ENCODE assay signal across 17 mouse cellular contexts in genomic region chr3:108380695-108381094, GRCm38 (mm10). TPM values are rescaled to one million over a fixed set of nuclear protein-coding genes. Genes with fewer than 3 reads are reported as not detected.
DNase-seq lines count a peak whose midpoint lies in the region; ATAC-seq and TF ChIP-seq lines count a peak whose summit lies in the region.
"Had no signal": no experiment of that assay in that cellular context is flagged by ENCODE, and none has a peak within 500 bp of the region (broad histone marks: within the 10 kb centered on the region; RNA-seq: fewer than 3 reads in every experiment).

No protein-coding gene starts in this region.

- H3K9ac ChIP-seq in CH12.LX (ENCODE audit: insufficient read depth, low read depth), result no peak overlapping the region
- H3K9ac ChIP-seq in liver, embryonic 14.5 days (replicated peaks), result no peak overlapping the region
- H3K9ac ChIP-seq: heart, embryonic 15.5 days; limb, embryonic 15.5 days; midbrain, embryonic 12.5 days had no signal

- H3K27ac ChIP-seq in CH12.LX (ENCODE audit: insufficient read depth, low read depth), result no peak overlapping the region
- H3K27ac ChIP-seq in liver, embryonic 14.5 days, result no peak overlapping the region
- H3K27ac ChIP-seq: limb, embryonic 15.5 days; midbrain, embryonic 12.5 days had no signal

- H3K4me1 ChIP-seq in lung, adult 2 months (ENCODE audit: control insufficient read depth, insufficient read depth, low read length), result peaks cover 5% of the 10 kb centered on the region
- peaks cover 10 to 26% of the 10 kb centered on the region in 2 experiments; a peak in 3 of 4 replicates for H3K4me1 ChIP-seq in CH12.LX (ENCODE audit: control insufficient read depth in 1 of 2, insufficient read depth in 2 of 2)
- H3K4me1 ChIP-seq in liver, embryonic 14.5 days (replicated peaks; ENCODE audit: control insufficient read depth in 2 of 2, insufficient read depth in 2 of 2, low read length in 1 of 2), result peaks cover 12 to 32% of the 10 kb centered on the region in 2 experiments; a peak in 3 of 4 replicates

- no peaks in the 10 kb centered on the region for H3K27me3 ChIP-seq in CH12.LX (replicated peaks)
- H3K27me3 ChIP-seq in liver, embryonic 14.5 days (ENCODE audit: control insufficient read depth, insufficient read depth, low read length), result no peaks in the 10 kb centered on the region
- H3K27me3 ChIP-seq: heart, embryonic 15.5 days; limb, embryonic 15.5 days; midbrain, embryonic 12.5 days had no signal

- WGBS in lung, adult 2 months, result 82% methylated on average over 6 of the region's 6 CpGs
- WGBS in liver, embryonic 14.5 days (ENCODE audit: insufficient replicate concordance), result 64% methylated on average over 6 of the region's 6 CpGs

- peak; percentile 43 for TF ChIP-seq RAD21 in CH12.LX (IDR thresholded peaks at IDR 0.05; ENCODE audit: low read depth, low read length)

- dilution Hi-C loops in CH12.LX (cut with MboI; ENCODE audit: extremely low pct_ligation_motif_present, extremely low pct_unique_long_range_greater_than_20kb, low sequenced_read_pairs), result no loop called here

- in situ Hi-C loops in CH12.LX (cut with MboI; ENCODE audit: low pct_ligation_motif_present, low pct_unique_long_range_greater_than_20kb, low sequenced_read_pairs), result loop anchor here (10.0 kb wide), 1 partner anchor 216 kb away; no protein-coding TSS in a partner anchor

- H3K4me3 ChIP-seq in lung, adult 2 months (replicated peaks; ENCODE audit: extremely low read depth, low read depth, low read length), result no peak overlapping the region
- H3K4me3 ChIP-seq in CH12.LX (replicated peaks in 1 of 3; ENCODE audit: low read depth in 2 of 3, low read length in 2 of 3, poor library complexity in 1 of 3), result no peak overlapping the region
- H3K4me3 ChIP-seq in liver, embryonic 14.5 days (ENCODE audit: insufficient read depth in 1 of 2, low read depth in 2 of 2, low read length in 2 of 2), result no peak overlapping the region
- H3K4me3 ChIP-seq: midbrain, embryonic 12.5 days had no signal

- TF ChIP-seq POLR2A in lung, adult 2 months (IDR thresholded peaks at IDR 0.05; ENCODE audit: borderline replicate concordance, extremely low read depth, low read depth, low read length), result no peak
- TF ChIP-seq POLR2A in CH12.LX (IDR thresholded peaks at IDR 0.05; ENCODE audit: low read depth, low read length), result no peak

- TF ChIP-seq CTCF in lung, adult 2 months (IDR thresholded peaks at IDR 0.05; ENCODE audit: insufficient read depth, low read length), result peak; percentile 52
- TF ChIP-seq CTCF in CH12.LX (conservative IDR thresholded peaks at IDR 0.05 in 1 of 2, IDR thresholded peaks at IDR 0.05 in 1 of 2; ENCODE audit: low read depth in 2 of 2, low read length in 2 of 2), result peak; percentile 13 to 99; a peak in 2 of 4 replicates
- peak; percentile 77 for TF ChIP-seq CTCF in liver, embryonic 14.5 days (IDR thresholded peaks at IDR 0.05; ENCODE audit: low read depth)

- peaks cover 8% of the 10 kb centered on the region; the same call in 1 of the 2 replicates for H3K79me2 ChIP-seq in CH12.LX (replicated peaks; ENCODE audit: control insufficient read depth, extremely low read depth, insufficient read depth, poor library complexity, severe bottlenecking)

- TF ChIP-seq EP300 in CH12.LX (IDR thresholded peaks at IDR 0.05; ENCODE audit: low read length), result no peak
- TF ChIP-seq EP300 in liver, embryonic 14.5 days (IDR thresholded peaks at IDR 0.05; ENCODE audit: low read depth), result no peak

- peak; percentile 44 for DNase-seq in embryo, embryonic 11 days
- no peak for DNase-seq in embryo, embryonic 9.5 days (ENCODE audit: extremely low spot score)
- DNase-seq in lung, adult 2 months, result no peak
- no peak for DNase-seq in lung, postnatal 14 days
- DNase-seq in CH12.LX (ENCODE audit: extremely low read depth), result peak; percentile 63
- no peak for DNase-seq in liver, embryonic 14.5 days (ENCODE audit: low read depth in 3 of 3, low spot score in 3 of 3)
- DNase-seq in adrenal gland, postnatal 25 days, result no peak
- no peak for DNase-seq in heart, adult 8-10 months (ENCODE audit: low spot score)
- DNase-seq: cerebellum, adult 11-12 months; right cerebral cortex, postnatal 4 days had no signal

- H3K36me3 ChIP-seq in CH12.LX (replicated peaks in 1 of 2; ENCODE audit: control insufficient read depth in 1 of 2, insufficient read depth in 1 of 2, low read length in 1 of 2), result peaks cover 1 to 46% of the 10 kb centered on the region in 2 experiments
- no peaks in the 10 kb centered on the region for H3K36me3 ChIP-seq in liver, embryonic 14.5 days (replicated peaks; ENCODE audit: control insufficient read depth, insufficient read depth, low read depth)
- H3K36me3 ChIP-seq: heart, embryonic 15.5 days had no signal

- H3K9me3 ChIP-seq in CH12.LX (replicated peaks; ENCODE audit: low read length), result no peaks in the 10 kb centered on the region
- H3K9me3 ChIP-seq in liver, embryonic 14.5 days (ENCODE audit: control insufficient read depth, low read length), result no peaks in the 10 kb centered on the region
- H3K9me3 ChIP-seq: heart, embryonic 15.5 days; limb, embryonic 15.5 days; midbrain, embryonic 12.5 days had no signal

- ATAC-seq in liver, embryonic 14.5 days (ENCODE audit: insufficient read depth), result no peak
- ATAC-seq: activated CD4-positive, CD25-positive, alpha-beta regulatory T cell, adult 4 months; intestine, embryonic 16.5 days had no signal

- H3K4me2 ChIP-seq in CH12.LX (ENCODE audit: insufficient read depth, low read depth, poor library complexity, severe bottlenecking), result no peak overlapping the region
- no peak overlapping the region for H3K4me2 ChIP-seq in liver, embryonic 14.5 days (ENCODE audit: low read depth)
- H3K4me2 ChIP-seq: midbrain, embryonic 12.5 days had no signal

TF ChIP-seq in CH12.LX, 34 proteins besides CTCF, POLR2A, EP300 and RAD21 (continues in another document):
- peak; percentile 43; the same call in 1 of the 2 replicates for TF ChIP-seq SIN3A (IDR thresholded peaks at IDR 0.05; ENCODE audit: low read length)
- no peak for TF ChIP-seq JUND (conservative IDR thresholded peaks at IDR 0.05; ENCODE audit: low read depth, low read length)
- 0 out of 2 replicates have a peak, but pooled peaks have one; percentile 26 for TF ChIP-seq MAX (IDR thresholded peaks at IDR 0.05; ENCODE audit: low read length)
- no peak for TF ChIP-seq HCFC1 (IDR thresholded peaks at IDR 0.05; ENCODE audit: low read depth, low read length)
- TF ChIP-seq UBTF (IDR thresholded peaks at IDR 0.05; ENCODE audit: low read depth, low read length), result no peak
- no peak for TF ChIP-seq ETS1 (conservative IDR thresholded peaks at IDR 0.05; ENCODE audit: low read depth, low read length)
- TF ChIP-seq MAZ (IDR thresholded peaks at IDR 0.05; ENCODE audit: low read depth, low read length), result no peak
- no peak for TF ChIP-seq TBP (conservative IDR thresholded peaks at IDR 0.05; ENCODE audit: low read depth, low read length)
- no peak for TF ChIP-seq E2F4 (IDR thresholded peaks at IDR 0.05; ENCODE audit: insufficient replicate concordance, low read depth, low read length)
- no peak for TF ChIP-seq PAX5 (IDR thresholded peaks at IDR 0.05; ENCODE audit: low read length)
- peak; percentile 55; the same call in 1 of the 2 replicates for TF ChIP-seq NELFE (IDR thresholded peaks at IDR 0.05; ENCODE audit: low read depth, low read length)
- no peak for TF ChIP-seq MXI1 (IDR thresholded peaks at IDR 0.05; ENCODE audit: low read depth, low read length)
- TF ChIP-seq USF1 (IDR thresholded peaks at IDR 0.05; ENCODE audit: low read depth, low read length), result no peak
- TF ChIP-seq CHD2 (IDR thresholded peaks at IDR 0.05; ENCODE audit: low read length), result no peak
- no peak for TF ChIP-seq BHLHE40 (IDR thresholded peaks at IDR 0.05; ENCODE audit: low read depth, low read length)
- no peak for TF ChIP-seq MEF2A (IDR thresholded peaks at IDR 0.05; ENCODE audit: borderline replicate concordance, low read depth, low read length)
- TF ChIP-seq SMC3 (IDR thresholded peaks at IDR 0.05; ENCODE audit: low read depth, low read length), result peak; percentile 77
- no peak for TF ChIP-seq ZMIZ1 (IDR thresholded peaks at IDR 0.05; ENCODE audit: low read depth, low read length)
- no peak for TF ChIP-seq TCF12 (IDR thresholded peaks at IDR 0.05; ENCODE audit: low read depth, low read length)
- TF ChIP-seq ZKSCAN1 (IDR thresholded peaks at IDR 0.05; ENCODE audit: borderline replicate concordance, low read depth, low read length), result no peak
- TF ChIP-seq ZC3H11A (IDR thresholded peaks at IDR 0.05; ENCODE audit: low read depth, low read length), result no peak
- no peak for TF ChIP-seq USF2 (conservative IDR thresholded peaks at IDR 0.05; ENCODE audit: low read depth, low read length)
- 0 out of 2 replicates have a peak, but pooled peaks have one; percentile 18 for TF ChIP-seq MYC (IDR thresholded peaks at IDR 0.05; ENCODE audit: low read depth, low read length)

RNA-seq across cellular contexts. Expression of gene Psrc1, which starts 2.9 kb away (rescaled TPM):
- 2.3 and 2.4 TPM in 2 replicates for polyA plus RNA-seq in lung, adult 2 months (2012; rRNA removed)
- 76.2 and 89.1 TPM in 2 replicates for total RNA-seq in CH12.LX (2012; rRNA removed)
- 105 and 106 TPM in 2 replicates for total RNA-seq in CH12.LX (2014; rRNA removed)
- 101 and 108 TPM in 2 replicates for polyA plus RNA-seq in CH12.LX (2012; ENCODE audit: insufficient read length, low read depth)
- polyA plus RNA-seq in liver, embryonic 14.5 days (2012; rRNA removed), result 18.3 and 20.3 TPM in 2 replicates
- polyA plus RNA-seq in liver, embryonic 14.5 days (2014; fragmentation: Nextera tagmentation; extraction: Ambion mirVana), result 12.3 and 15.7 TPM in 2 replicates
- total RNA-seq in adrenal gland, postnatal 25 days (2021), result 2.5 and 3.7 TPM in 2 replicates
- under 1 TPM in 3 of 4 experiments, not detected in 1; 0.20 to 0.31 (median 0.22) TPM for total RNA-seq in heart, adult 8-10 months (2022)

RNA-seq across cellular contexts. Expression of gene Mybphl, which starts 16.0 kb away (rescaled TPM):
- 34.9 and 39.2 TPM in 2 replicates for polyA plus RNA-seq in lung, adult 2 months (2012; rRNA removed)
- total RNA-seq in CH12.LX (2012; rRNA removed) (not detected in 2 replicates), CH12.LX (2014; rRNA removed) (not detected in 2 replicates)
- not detected in 2 replicates for polyA plus RNA-seq in CH12.LX (2012; ENCODE audit: insufficient read length, low read depth)
- polyA plus RNA-seq in liver, embryonic 14.5 days (2012; rRNA removed), result 0.17 and 0.20 TPM in 2 replicates
- 0.10 and 0.39 TPM in 2 replicates for polyA plus RNA-seq in liver, embryonic 14.5 days (2014; fragmentation: Nextera tagmentation; extraction: Ambion mirVana)
- not detected in 2 replicates for total RNA-seq in adrenal gland, postnatal 25 days (2021)
- total RNA-seq in heart, adult 8-10 months (2022), result 10 to 100 TPM; 42.7 to 64.1 (median 55.8) TPM
- total RNA-seq: neutrophil, adult 5-6 weeks had no signal
- polyA plus RNA-seq: activated CD4-positive, CD25-positive, alpha-beta regulatory T cell, adult 4 months; erythroblast, embryonic 14.5 days; intestine, embryonic 16.5 days; limb, embryonic 15.5 days; midbrain, embryonic 12.5 days had no signal

RNA-seq across cellular contexts. Expression of gene Celsr2, which starts 34.7 kb away (rescaled TPM):
- 22.7 and 26.7 TPM in 2 replicates for polyA plus RNA-seq in lung, adult 2 months (2012; rRNA removed)
- total RNA-seq in CH12.LX (2012; rRNA removed) (not detected in 2 replicates), CH12.LX (2014; rRNA removed) (not detected in 2 replicates)
- not detected in 2 replicates for polyA plus RNA-seq in CH12.LX (2012; ENCODE audit: insufficient read length, low read depth)
- 0.38 and 0.64 TPM in 2 replicates for polyA plus RNA-seq in liver, embryonic 14.5 days (2012; rRNA removed)
- polyA plus RNA-seq in liver, embryonic 14.5 days (2014; fragmentation: Nextera tagmentation; extraction: Ambion mirVana), result 0.22 and 0.27 TPM in 2 replicates
- 6.4 and 7.5 TPM in 2 replicates for total RNA-seq in adrenal gland, postnatal 25 days (2021)
- total RNA-seq in heart, adult 8-10 months (2022), result 10 to 100 TPM in 2 of 4 experiments, 1 to 10 TPM in 2; 7.4 to 10.9 (median 9.0) TPM

Comparison
In these comparisons a context has a peak if more than half of its experiments do, and no peak if none do; other contexts are left out.
1. DNase-seq: peak in embryo, embryonic 11 days (single experiment) and CH12.LX (single experiment); none in embryo, embryonic 9.5 days (single experiment), lung, adult 2 months (single experiment), lung, postnatal 14 days (single experiment), liver, embryonic 14.5 days (0 of 3), adrenal gland, postnatal 25 days (single experiment) and heart, adult 8-10 months (single experiment).
2. RNA of gene Psrc1, which starts 2.9 kb away (total RNA-seq): 76.2 to 106 TPM in CH12.LX; 2.5 to 3.7 TPM in adrenal gland, postnatal 25 days and 0.20 to 0.31 TPM in heart, adult 8-10 months; every median in the first group is over 10 times any median in the second.
3. RNA of gene Mybphl, which starts 16.0 kb away (total RNA-seq): 42.7 to 64.1 TPM in heart, adult 8-10 months; not detected in CH12.LX and not detected in adrenal gland, postnatal 25 days; every median in the first group is over 10 times any median in the second.
4. Peak in every context shown above with its lines, with median percentiles within 50 percentile points of each other: CTCF ChIP-seq.